Mouse (Mus musculus) stomach, postnatal 0 days (tissue): ENCODE results near the gene Dlgap1. TPM values are rescaled to one million over a fixed set of nuclear protein-coding genes. Genes with fewer than 3 reads are reported as not detected.

Experiments used
- ATAC-seq: fragments of 200-750 bp; cut with Nextera tagmentation; 2 replicates; pipeline ENCODE4 v1.8.0; 2017; ENCODE audit not compliant: low FRiP score, low TSS enrichment
- DNase-seq: peaks from one replicate; pipeline ENCODE4 v3.0.0-alpha.2; 2016; ENCODE audit warnings: low spot score
- H3K27ac ChIP-seq: fragments of 300-500 bp; sonication (generic); replicated peaks from 2 replicates; pipeline ENCODE4 v1.5.1; 2014; ENCODE audit warnings: mild to moderate bottlenecking, control low read depth
- H3K27me3 ChIP-seq: fragments of 300-500 bp; sonication (generic); 2 replicates; pipeline ENCODE4 v1.6.1; 2014; ENCODE audit warnings: low read length; ENCODE audit not compliant: control insufficient read depth, insufficient read depth
- H3K36me3 ChIP-seq: fragments of 300-500 bp; sonication (generic); 2 replicates; pipeline ENCODE4 v1.6.1; 2014; ENCODE audit warnings: low read length, mixed read lengths; ENCODE audit not compliant: control insufficient read depth, insufficient read depth
- H3K4me1 ChIP-seq: fragments of 300-500 bp; sonication (generic); replicated peaks from 2 replicates; pipeline ENCODE4 v1.6.1; 2014; ENCODE audit warnings: antibody characterized with exemption; ENCODE audit not compliant: control insufficient read depth, insufficient read depth
- H3K4me2 ChIP-seq: fragments of 300-500 bp; sonication (generic); replicated peaks from 2 replicates; pipeline ENCODE4 v1.6.1; 2014; ENCODE audit warnings: low read depth, mild to moderate bottlenecking, control low read depth, moderate library complexity
- H3K4me3 ChIP-seq: fragments of 300-500 bp; sonication (generic); 2 replicates; pipeline ENCODE4 v1.5.1; 2014; ENCODE audit warnings: low read depth, low read length, control low read depth
- H3K9ac ChIP-seq: fragments of 300-500 bp; sonication (generic); 2 replicates; pipeline ENCODE4 v1.6.1; 2014; ENCODE audit warnings: mild to moderate bottlenecking, low read length, control low read depth, mixed read lengths
- H3K9me3 ChIP-seq: fragments of 300-500 bp; sonication (generic); 2 replicates; pipeline ENCODE4 v1.6.1; 2016; ENCODE audit warnings: low read length; ENCODE audit not compliant: control insufficient read depth
- CTCF ChIP-seq: IDR thresholded peaks from 2 replicates; pipeline ENCODE4 v1.5.1; 2016; ENCODE audit warnings: antibody characterized with exemption, low read depth, mild to moderate bottlenecking, moderate library complexity
- EP300 ChIP-seq: optimal IDR thresholded peaks from 2 replicates; pipeline ENCODE3; 2016; ENCODE audit warnings: antibody characterized with exemption
- WGBS: fragments of 180-500 bp; shearing (Covaris S2); extraction: QIAGEN DNeasy Blood & Tissue Kit; methylation state at CpG from one replicate; pipeline ENCODE4 v1.1.7; 2014; 5-methylcytosine and 5-hydroxymethylcytosine counted together
- polyA plus RNA-seq: library from polyadenylated mRNA; unstranded; fragments of >200 nt; fragmentation: Nextera tagmentation; extraction: Ambion mirVana; gene quantifications from 2 replicates; pipeline ENCODE4 v1.2.1, GENCODE M21; 2015

The Dlgap1 gene
- polyA plus RNA-seq, 1 experiment from 2014 or later, result 1.6 TPM

- Histone ChIP-seq H3K4me2 (no peak overlapping the region), H3K4me3 (no peak overlapping the region), H3K27me3 (no peaks in the 10 kb centered on the region), H3K36me3 (no peaks in the 10 kb centered on the region), H3K9me3 (no peaks in the 10 kb centered on the region), H3K27ac (no peak overlapping the region), H3K4me1 (no peaks in the 10 kb centered on the region), H3K9ac (no peak overlapping the region)
- DNase-seq (no peak), ATAC-seq (no peak)
- 42% methylated on average over 6 of the region's 6 CpGs for WGBS
- TF ChIP-seq CTCF, result no peak
- TF ChIP-seq EP300, result no peak
Observed at GRCm38 (mm10) chr17:69982236-69982923, 13.5 kb downstream of the Dlgap1 start.

GRCm38 (mm10) chr17:69996406-69996805, 27.5 kb downstream of the Dlgap1 start:
- DNase-seq (no peak), ATAC-seq (no peak)
- Histone ChIP-seq H3K27ac (no peak overlapping the region), H3K9me3 (no peaks in the 10 kb centered on the region), H3K27me3 (no peaks in the 10 kb centered on the region), H3K4me1 (no peaks in the 10 kb centered on the region), H3K4me3 (no peak overlapping the region), H3K36me3 (no peaks in the 10 kb centered on the region), H3K9ac (no peak overlapping the region), H3K4me2 (no peak overlapping the region)
- WGBS, result 67% methylated on average over 2 of the region's 2 CpGs
- TF ChIP-seq EP300 (no peak), CTCF (no peak)

- no peak overlapping the region for H3K4me3 ChIP-seq
- 81% methylated on average over 3 of the region's 3 CpGs for WGBS
- DNase-seq (no peak), ATAC-seq (no peak)
- no peak overlapping the region for H3K27ac ChIP-seq
- no peaks in the 10 kb centered on the region for H3K4me1 ChIP-seq
- H3K36me3 ChIP-seq, result no peaks in the 10 kb centered on the region
- no peak for TF ChIP-seq CTCF
- TF ChIP-seq EP300, result no peak
- H3K27me3 ChIP-seq, result no peaks in the 10 kb centered on the region
- H3K4me2 ChIP-seq, result no peak overlapping the region
- no peak overlapping the region for H3K9ac ChIP-seq
- no peaks in the 10 kb centered on the region for H3K9me3 ChIP-seq
Observed at GRCm38 (mm10) chr17:70002026-70002425, 33.2 kb downstream of the Dlgap1 start.

GRCm38 (mm10) chr17:70004628-70005027, 35.8 kb downstream of the Dlgap1 start:
- DNase-seq (no peak), ATAC-seq (no peak)
- no peak for TF ChIP-seq CTCF
- no peak for TF ChIP-seq EP300
- H3K27ac ChIP-seq, result no peak overlapping the region
- no peaks in the 10 kb centered on the region for H3K36me3 ChIP-seq
- no peak overlapping the region for H3K4me2 ChIP-seq
- H3K9me3 ChIP-seq, result no peaks in the 10 kb centered on the region
- H3K27me3 ChIP-seq, result no peaks in the 10 kb centered on the region
- no peak overlapping the region for H3K4me3 ChIP-seq
- H3K9ac ChIP-seq, result no peak overlapping the region
- H3K4me1 ChIP-seq, result no peaks in the 10 kb centered on the region
- WGBS, result 69% methylated on average over 6 of the region's 6 CpGs

- ATAC-seq, result no peak
- H3K36me3 ChIP-seq, result no peaks in the 10 kb centered on the region
- H3K9me3 ChIP-seq, result no peaks in the 10 kb centered on the region
- no peak overlapping the region for H3K4me2 ChIP-seq
- no peaks in the 10 kb centered on the region for H3K4me1 ChIP-seq
- no peaks in the 10 kb centered on the region for H3K27me3 ChIP-seq
- no peak for DNase-seq
- H3K27ac ChIP-seq, result no peak overlapping the region
- WGBS, result 61% methylated on average over 5 of the region's 5 CpGs
- TF ChIP-seq CTCF, result no peak
- TF ChIP-seq EP300, result no peak
- H3K9ac ChIP-seq, result no peak overlapping the region
- H3K4me3 ChIP-seq, result no peak overlapping the region
Observed at GRCm38 (mm10) chr17:70007607-70008006, 38.7 kb downstream of the Dlgap1 start.

- H3K36me3 ChIP-seq, result no peaks in the 10 kb centered on the region
- no peaks in the 10 kb centered on the region for H3K4me1 ChIP-seq
- no peak for ATAC-seq
- no peak for DNase-seq
- H3K27me3 ChIP-seq, result no peaks in the 10 kb centered on the region
- H3K4me2 ChIP-seq, result no peak overlapping the region
- no peak overlapping the region for H3K9ac ChIP-seq
- TF ChIP-seq EP300 (no peak), CTCF (no peak)
- no peaks in the 10 kb centered on the region for H3K9me3 ChIP-seq
- no peak overlapping the region for H3K4me3 ChIP-seq
- H3K27ac ChIP-seq, result no peak overlapping the region
- WGBS, result 67% methylated on average over 7 of the region's 7 CpGs
Observed at GRCm38 (mm10) chr17:70016511-70016910, 47.6 kb downstream of the Dlgap1 start.
